Mouse (Mus musculus) erythroblast, embryonic 14.5 days (primary cell): ENCODE measurements around the gene Fanci. TPM values are rescaled to one million over a fixed set of nuclear protein-coding genes. Genes with fewer than 3 reads are reported as not detected.

Source experiments
- H3K27me3 ChIP-seq: 2 replicates; pipeline ENCODE4 v1.6.1; 2012; ENCODE audit warnings: inconsistent platforms; ENCODE audit not compliant: control insufficient read depth
- H3K36me3 ChIP-seq: 2 replicates; pipeline ENCODE4 v1.6.1; 2012; ENCODE audit warnings: mild to moderate bottlenecking, inconsistent platforms; ENCODE audit not compliant: control insufficient read depth
- H3K4me1 ChIP-seq: 2 replicates; pipeline ENCODE4 v1.6.1; 2012; ENCODE audit warnings: inconsistent platforms; ENCODE audit not compliant: control insufficient read depth
- H3K4me3 ChIP-seq: replicated peaks from 2 replicates; pipeline ENCODE3; 2012; ENCODE audit warnings: moderate library complexity, mild to moderate bottlenecking, inconsistent platforms
- H3K9me3 ChIP-seq: 2 replicates; pipeline ENCODE4 v1.6.1; 2012; ENCODE audit warnings: low read length, inconsistent platforms, mixed read lengths; ENCODE audit not compliant: control insufficient read depth
- GATA1 ChIP-seq: IDR thresholded peaks from 2 replicates; pipeline ENCODE4 v1.6.1; 2012; ENCODE audit warnings: low read length, inconsistent platforms, mixed read lengths
- TAL1 ChIP-seq: IDR thresholded peaks from 3 replicates; pipeline ENCODE4 v1.6.1; 2012; ENCODE audit warnings: low read length, inconsistent platforms, mixed read lengths
- polyA plus RNA-seq: library from polyadenylated mRNA; stranded (reverse); fragments of >175 nt; gene quantifications from 2 replicates; pipeline ENCODE4 v1.2.3, GENCODE M21; 2012

Gene Fanci
- 0.13 and 0.22 TPM in 2 replicates for polyA plus RNA-seq

- TF ChIP-seq TAL1 = no peak
- TF ChIP-seq GATA1 = no peak
- H3K27me3 ChIP-seq = peaks cover 4% of the 10 kb centered on the region
- peaks cover 37% of the 10 kb centered on the region for H3K4me1 ChIP-seq
- peaks cover 24% of the 10 kb centered on the region for H3K36me3 ChIP-seq
- H3K9me3 ChIP-seq = no peaks in the 10 kb centered on the region
- H3K4me3 ChIP-seq = peak within 1 kb of the TSS; percentile 95
Observed at GRCm38 (mm10) chr7:79391883-79392649, at the start of gene Fanci. Gene Fanci, plus strand, starts transcription at chr7:79391929.

GRCm38 (mm10) chr7:79345902-79346301 lies 45.8 kb upstream of the Fanci start:
- Histone ChIP-seq H3K36me3 (peaks cover 83% of the 10 kb centered on the region), H3K4me3 (no peak overlapping the region), H3K4me1 (no peaks in the 10 kb centered on the region), H3K27me3 (no peaks in the 10 kb centered on the region), H3K9me3 (no peaks in the 10 kb centered on the region)
- TF ChIP-seq TAL1 (no peak), GATA1 (no peak)

GRCm38 (mm10) chr7:79346555-79347075 lies 45.1 kb upstream of the Fanci start:
- Histone ChIP-seq H3K9me3 (no peaks in the 10 kb centered on the region), H3K27me3 (no peaks in the 10 kb centered on the region), H3K4me1 (no peaks in the 10 kb centered on the region), H3K36me3 (peaks cover 90% of the 10 kb centered on the region), H3K4me3 (no peak overlapping the region)
- TF ChIP-seq GATA1 (no peak), TAL1 (no peak)

GRCm38 (mm10) chr7:79347108-79347813 lies 44.5 kb upstream of the Fanci start:
- no peak for TF ChIP-seq TAL1
- no peak for TF ChIP-seq GATA1
- Histone ChIP-seq H3K9me3 (no peaks in the 10 kb centered on the region), H3K36me3 (peaks cover 96% of the 10 kb centered on the region), H3K27me3 (no peaks in the 10 kb centered on the region), H3K4me1 (no peaks in the 10 kb centered on the region), H3K4me3 (no peak overlapping the region)

GRCm38 (mm10) chr7:79348816-79349215 lies 42.9 kb upstream of the Fanci start:
- Histone ChIP-seq H3K27me3 (no peaks in the 10 kb centered on the region), H3K36me3 (peaks cover 99% of the 10 kb centered on the region), H3K9me3 (no peaks in the 10 kb centered on the region), H3K4me3 (no peak overlapping the region), H3K4me1 (no peaks in the 10 kb centered on the region)
- TF ChIP-seq GATA1 = no peak
- no peak for TF ChIP-seq TAL1

- no peak overlapping the region for H3K4me3 ChIP-seq
- H3K27me3 ChIP-seq = no peaks in the 10 kb centered on the region
- TF ChIP-seq TAL1 (no peak), GATA1 (no peak)
- H3K4me1 ChIP-seq = no peaks in the 10 kb centered on the region
- peaks cover 98% of the 10 kb centered on the region for H3K36me3 ChIP-seq
- H3K9me3 ChIP-seq = no peaks in the 10 kb centered on the region
Observed at GRCm38 (mm10) chr7:79349738-79350386, 41.9 kb upstream of the Fanci start.

DNA sequence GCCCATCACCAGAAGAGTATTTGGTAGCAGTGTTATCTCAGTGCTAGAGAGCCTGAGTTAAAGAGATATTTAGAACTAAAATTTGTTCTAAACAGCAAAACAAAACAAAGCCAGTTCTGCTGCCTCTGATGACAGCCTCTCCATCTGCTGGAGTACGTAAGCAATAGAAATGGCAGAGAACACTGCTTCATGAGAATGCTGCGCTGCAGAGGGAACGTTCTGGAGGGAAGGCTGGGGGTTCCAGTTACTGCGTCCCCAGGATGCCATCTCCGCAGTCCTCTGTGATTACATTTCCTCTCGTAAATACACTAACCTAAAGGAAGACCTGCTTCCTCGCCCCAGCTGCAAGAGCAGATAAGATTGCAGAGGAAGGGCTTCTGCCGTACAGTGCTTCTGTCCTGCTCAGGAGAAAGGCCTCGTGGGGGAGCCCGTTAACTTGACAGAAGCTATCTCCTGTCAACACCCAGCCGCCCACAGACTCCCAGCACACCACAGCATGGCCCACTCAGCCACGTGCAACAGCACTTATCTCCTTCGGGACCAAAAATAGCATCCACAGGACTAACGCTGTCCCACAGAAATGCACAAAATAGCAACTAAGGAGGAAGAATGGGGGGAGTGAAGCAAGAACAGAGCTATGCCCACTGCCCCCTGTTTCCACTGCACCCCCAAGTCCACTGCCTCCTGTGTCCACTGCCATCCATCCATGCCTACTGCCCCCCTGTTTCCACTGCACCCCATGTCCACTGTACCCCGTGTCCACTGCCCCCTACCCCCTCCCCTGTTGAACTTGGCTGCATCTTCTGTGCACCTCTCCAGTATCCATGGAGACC lies 33.2 kb upstream of the Fanci start:
- Histone ChIP-seq H3K4me1 (peaks cover 24% of the 10 kb centered on the region), H3K9me3 (no peaks in the 10 kb centered on the region), H3K27me3 (no peaks in the 10 kb centered on the region), H3K36me3 (peaks cover 96% of the 10 kb centered on the region), H3K4me3 (no peak overlapping the region)
- TF ChIP-seq TAL1 = no peak
- no peak for TF ChIP-seq GATA1

DNA sequence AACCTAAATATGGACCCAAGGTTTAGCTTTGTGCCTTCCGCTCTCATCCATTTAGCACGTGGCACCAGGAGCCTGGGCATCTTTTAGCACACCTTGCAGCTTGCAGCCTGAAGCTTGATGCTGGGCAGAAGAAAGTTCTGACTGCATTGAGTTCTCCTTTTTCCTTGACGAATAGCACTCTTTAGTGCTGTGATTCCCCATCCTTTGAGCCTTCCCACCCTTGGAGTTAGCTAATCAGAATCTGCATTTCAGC lies 32.6 kb upstream of the Fanci start:
- TF ChIP-seq GATA1 = no peak
- TF ChIP-seq TAL1 = no peak
- Histone ChIP-seq H3K4me1 (peaks cover 24% of the 10 kb centered on the region), H3K36me3 (peaks cover 96% of the 10 kb centered on the region), H3K9me3 (no peaks in the 10 kb centered on the region), H3K4me3 (no peak overlapping the region), H3K27me3 (no peaks in the 10 kb centered on the region)

DNA sequence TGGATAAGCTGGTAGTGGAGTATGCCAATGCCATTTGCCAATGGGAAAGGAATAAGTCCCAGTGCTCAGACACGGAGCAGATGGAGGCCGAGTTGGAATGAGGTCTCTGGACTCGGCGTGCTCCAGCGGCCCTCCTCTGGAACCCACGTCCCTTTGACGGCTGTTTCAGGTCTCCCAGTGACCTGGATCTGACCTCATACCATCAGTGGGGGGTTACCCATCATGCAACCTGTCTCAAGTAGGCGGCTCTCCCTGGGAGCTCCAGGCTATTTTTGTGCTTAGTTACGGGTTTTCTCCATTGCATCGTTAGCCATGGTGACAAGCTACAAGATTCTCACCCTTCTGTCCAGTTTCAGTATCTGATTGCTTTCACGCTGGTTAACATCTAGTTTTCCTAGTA lies 31.7 kb upstream of the Fanci start:
- Histone ChIP-seq H3K36me3 (peaks cover 95% of the 10 kb centered on the region), H3K4me1 (peaks cover 24% of the 10 kb centered on the region)
- TF ChIP-seq GATA1 (no peak), TAL1 (no peak)

More for the DNA sequence above, 31.7 kb upstream of the Fanci start:
- Histone ChIP-seq H3K4me3 (no peak overlapping the region), H3K27me3 (no peaks in the 10 kb centered on the region), H3K9me3 (no peaks in the 10 kb centered on the region)
